11 mouse cellular contexts compared by ENCODE assay signal in genomic region chr8:120551677-120551980, GRCm38 (mm10). TPM values are rescaled to one million over a fixed set of nuclear protein-coding genes. Genes with fewer than 3 reads are reported as not detected.
DNase-seq lines count a peak whose midpoint lies in the region; ATAC-seq lines count a peak whose summit lies in the region.
"Had no signal": no experiment of that assay in that cellular context is flagged by ENCODE, and none has a peak within 500 bp of the region (broad histone marks: within the 10 kb centered on the region; RNA-seq: fewer than 3 reads in every experiment).

No protein-coding gene starts in this region.

- H3K4me1 ChIP-seq in hindbrain, embryonic 10.5 days (replicated peaks) = peaks cover 100% of the 10 kb centered on the region
- peaks cover 72% of the 10 kb centered on the region for H3K4me1 ChIP-seq in hindbrain, embryonic 16.5 days (ENCODE audit: control insufficient read depth, insufficient read depth, low read depth, low read length)
- H3K4me1 ChIP-seq in hindbrain, embryonic 12.5 days = peaks cover 100% of the 10 kb centered on the region
- H3K4me1 ChIP-seq in neural tube, embryonic 15.5 days = peaks cover 95% of the 10 kb centered on the region

- H3K4me2 ChIP-seq in hindbrain, embryonic 16.5 days (ENCODE audit: low read length) = no peak overlapping the region
- H3K4me2 ChIP-seq in hindbrain, embryonic 12.5 days (replicated peaks) = no peak overlapping the region
- no peak overlapping the region for H3K4me2 ChIP-seq in neural tube, embryonic 15.5 days
- H3K4me2 ChIP-seq: kidney, embryonic 15.5 days; liver, embryonic 12.5 days had no signal

- no peak overlapping the region for H3K9ac ChIP-seq in hindbrain, embryonic 16.5 days (ENCODE audit: low read depth, low read length)
- no peak overlapping the region for H3K9ac ChIP-seq in hindbrain, embryonic 12.5 days
- no peak overlapping the region for H3K9ac ChIP-seq in neural tube, embryonic 15.5 days (replicated peaks)
- H3K9ac ChIP-seq: kidney, embryonic 15.5 days; liver, embryonic 12.5 days had no signal

- no peaks in the 10 kb centered on the region for H3K9me3 ChIP-seq in hindbrain, embryonic 10.5 days
- H3K9me3 ChIP-seq in hindbrain, embryonic 16.5 days (ENCODE audit: control insufficient read depth, low read length) = no peaks in the 10 kb centered on the region
- H3K9me3 ChIP-seq in hindbrain, embryonic 12.5 days (replicated peaks) = no peaks in the 10 kb centered on the region
- H3K9me3 ChIP-seq in neural tube, embryonic 15.5 days (replicated peaks) = no peaks in the 10 kb centered on the region
- H3K9me3 ChIP-seq: kidney, embryonic 15.5 days; liver, embryonic 12.5 days had no signal

- 90% methylated on average over 3 of the region's 3 CpGs for WGBS in hindbrain, embryonic 10.5 days
- WGBS in hindbrain, embryonic 16.5 days = 71% methylated on average over 3 of the region's 3 CpGs
- WGBS in hindbrain, embryonic 12.5 days = 87% methylated on average over 3 of the region's 3 CpGs
- WGBS in neural tube, embryonic 15.5 days = 85% methylated on average over 3 of the region's 3 CpGs

- peaks cover 37% of the 10 kb centered on the region for H3K36me3 ChIP-seq in hindbrain, embryonic 10.5 days
- no peaks in the 10 kb centered on the region for H3K36me3 ChIP-seq in hindbrain, embryonic 16.5 days (ENCODE audit: control insufficient read depth, insufficient read depth, low read length)
- H3K36me3 ChIP-seq in hindbrain, embryonic 12.5 days = peaks cover 7% of the 10 kb centered on the region; the same call in 1 of the 2 replicates
- 0 out of 2 replicates have a peak, but pooled peaks cover 3% of the 10 kb centered on the region for H3K36me3 ChIP-seq in neural tube, embryonic 15.5 days

- H3K4me3 ChIP-seq in hindbrain, embryonic 10.5 days = no peak overlapping the region
- H3K4me3 ChIP-seq in hindbrain, embryonic 16.5 days (ENCODE audit: low read length) = no peak overlapping the region
- no peak overlapping the region for H3K4me3 ChIP-seq in hindbrain, embryonic 12.5 days
- H3K4me3 ChIP-seq in neural tube, embryonic 15.5 days (replicated peaks) = no peak overlapping the region
- H3K4me3 ChIP-seq: kidney, embryonic 15.5 days; liver, embryonic 12.5 days had no signal

- H3K27ac ChIP-seq in hindbrain, embryonic 10.5 days = peak overlapping the region; percentile 88
- H3K27ac ChIP-seq in hindbrain, embryonic 16.5 days (ENCODE audit: low read depth, low read length) = no peak overlapping the region
- peak overlapping the region; percentile 96 for H3K27ac ChIP-seq in hindbrain, embryonic 12.5 days
- H3K27ac ChIP-seq in neural tube, embryonic 15.5 days (replicated peaks) = 0 out of 2 replicates have a peak overlapping the region, but pooled peaks have one; percentile 75
- H3K27ac ChIP-seq: kidney, embryonic 15.5 days; liver, embryonic 12.5 days had no signal

- ATAC-seq in hindbrain, embryonic 16.5 days = no peak
- ATAC-seq in hindbrain, embryonic 12.5 days (ENCODE audit: low FRiP score) = no peak
- ATAC-seq in neural tube, embryonic 15.5 days (ENCODE audit: low FRiP score) = no peak
- ATAC-seq: liver, embryonic 12.5 days had no signal

- H3K27me3 ChIP-seq in hindbrain, embryonic 10.5 days (ENCODE audit: insufficient read depth, poor library complexity, severe bottlenecking) = peaks cover 13% of the 10 kb centered on the region; the same call in 1 of the 2 replicates
- no peaks in the 10 kb centered on the region for H3K27me3 ChIP-seq in hindbrain, embryonic 16.5 days (replicated peaks; ENCODE audit: control insufficient read depth, insufficient read depth, low read length)
- H3K27me3 ChIP-seq in hindbrain, embryonic 12.5 days = 0 out of 2 replicates have a peak, but pooled peaks cover 3% of the 10 kb centered on the region
- no peaks in the 10 kb centered on the region for H3K27me3 ChIP-seq in neural tube, embryonic 15.5 days (replicated peaks)
- H3K27me3 ChIP-seq: kidney, embryonic 15.5 days; liver, embryonic 12.5 days had no signal

- peak; percentile 57 for DNase-seq in adrenal gland, postnatal 10 days
- no peak for DNase-seq in adrenal gland, postnatal 25 days
- DNase-seq in hindbrain, embryonic 10.5 days (ENCODE audit: low spot score) = no peak
- DNase-seq in layer of hippocampus, postnatal 14 days (ENCODE audit: low spot score in 2 of 2) = no peak
- no peak for DNase-seq in urinary bladder, postnatal 25 days (ENCODE audit: low spot score)
- DNase-seq: lung, postnatal 4 days had no signal

RNA-seq across cellular contexts. Expression of gene Gins2, which starts 37.5 kb away (rescaled TPM):
- total RNA-seq in adrenal gland, postnatal 10 days (2021) = 10 to 100 TPM; 18.6 to 19.0 TPM
- 12.2 and 12.4 TPM in 2 replicates for total RNA-seq in adrenal gland, postnatal 25 days (2021)
- 138 and 165 TPM in 2 replicates for polyA plus RNA-seq in hindbrain, embryonic 10.5 days (2016; fragmentation: Nextera tagmentation; extraction: Ambion mirVana)
- polyA plus RNA-seq in hindbrain, embryonic 16.5 days (2015; fragmentation: Nextera tagmentation; extraction: Ambion mirVana) = 20.6 and 22.0 TPM in 2 replicates
- 49.6 and 65.3 TPM in 2 replicates for polyA plus RNA-seq in hindbrain, embryonic 12.5 days (2016; fragmentation: Nextera tagmentation; extraction: Ambion mirVana)
- polyA plus RNA-seq in neural tube, embryonic 15.5 days (2015; fragmentation: Nextera tagmentation; extraction: Ambion mirVana) = 15.9 and 38.9 TPM in 2 replicates
- total RNA-seq in layer of hippocampus, postnatal 14 days (2021) = 1 to 10 TPM; 2.0 to 3.4 TPM
